Mouse (Mus musculus) midbrain, embryonic 14.5 days (tissue): Measurements from ENCODE around the gene Msantd1. TPM values are rescaled to one million over a fixed set of nuclear protein-coding genes. Genes with fewer than 3 reads are reported as not detected.

ENCODE experiments used
- ATAC-seq: fragments of 200-750 bp; cut with Nextera tagmentation; 2 replicates; pipeline ENCODE4 v1.8.0; 2017; ENCODE audit warnings: moderate number of reproducible peaks, moderate library complexity; ENCODE audit not compliant: low FRiP score, low TSS enrichment
- DNase-seq: peaks from one replicate; pipeline ENCODE4 v3.0.0-alpha.2; 2015
- H3K27ac ChIP-seq: fragments of 300-500 bp; sonication (generic); replicated peaks from 2 replicates; pipeline ENCODE4 v1.5.1; 2014; ENCODE audit warnings: mild to moderate bottlenecking, low read depth, low read length, moderate library complexity
- H3K27me3 ChIP-seq: fragments of 300-500 bp; sonication (generic); 2 replicates; pipeline ENCODE4 v1.6.1; 2014; ENCODE audit warnings: low read length, control low read depth, mixed read lengths; ENCODE audit not compliant: control insufficient read depth, insufficient read depth
- H3K36me3 ChIP-seq: fragments of 300-500 bp; sonication (generic); 2 replicates; pipeline ENCODE4 v1.6.1; 2014; ENCODE audit warnings: low read length, control low read depth; ENCODE audit not compliant: control insufficient read depth, insufficient read depth
- H3K4me1 ChIP-seq: fragments of 300-500 bp; sonication (generic); 2 replicates; pipeline ENCODE4 v1.6.1; 2014; ENCODE audit warnings: mild to moderate bottlenecking, antibody characterized with exemption, low read length, control low read depth; ENCODE audit not compliant: control insufficient read depth, insufficient read depth
- H3K4me2 ChIP-seq: fragments of 300-500 bp; sonication (generic); 2 replicates; pipeline ENCODE4 v1.6.1; 2014; ENCODE audit warnings: mild to moderate bottlenecking, low read length, moderate library complexity
- H3K4me3 ChIP-seq: fragments of 300-500 bp; sonication (generic); replicated peaks from 2 replicates; pipeline ENCODE4 v1.5.1; 2014; ENCODE audit warnings: low read depth, low read length
- H3K9ac ChIP-seq: fragments of 300-500 bp; sonication (generic); replicated peaks from 2 replicates; pipeline ENCODE4 v1.6.1; 2014; ENCODE audit warnings: mild to moderate bottlenecking, low read length, moderate library complexity
- H3K9me3 ChIP-seq: fragments of 300-500 bp; sonication (generic); 2 replicates; pipeline ENCODE4 v1.6.1; 2016; ENCODE audit warnings: low read length, control low read depth, mixed read lengths; ENCODE audit not compliant: control insufficient read depth
- WGBS: fragments of 180-500 bp; shearing (Covaris S2); extraction: QIAGEN DNeasy Blood & Tissue Kit; methylation state at CpG from one replicate; pipeline ENCODE4 v1.1.7; 2014; 5-methylcytosine and 5-hydroxymethylcytosine counted together
- polyA plus RNA-seq: library from polyadenylated mRNA; unstranded; fragments of >200 nt; fragmentation: Nextera tagmentation; extraction: Ambion mirVana; gene quantifications from 2 replicates; pipeline ENCODE4 v1.2.1, GENCODE M21; 2014

Gene Msantd1
- polyA plus RNA-seq, 1 experiment from 2014 or later = 3.1 TPM

DNA sequence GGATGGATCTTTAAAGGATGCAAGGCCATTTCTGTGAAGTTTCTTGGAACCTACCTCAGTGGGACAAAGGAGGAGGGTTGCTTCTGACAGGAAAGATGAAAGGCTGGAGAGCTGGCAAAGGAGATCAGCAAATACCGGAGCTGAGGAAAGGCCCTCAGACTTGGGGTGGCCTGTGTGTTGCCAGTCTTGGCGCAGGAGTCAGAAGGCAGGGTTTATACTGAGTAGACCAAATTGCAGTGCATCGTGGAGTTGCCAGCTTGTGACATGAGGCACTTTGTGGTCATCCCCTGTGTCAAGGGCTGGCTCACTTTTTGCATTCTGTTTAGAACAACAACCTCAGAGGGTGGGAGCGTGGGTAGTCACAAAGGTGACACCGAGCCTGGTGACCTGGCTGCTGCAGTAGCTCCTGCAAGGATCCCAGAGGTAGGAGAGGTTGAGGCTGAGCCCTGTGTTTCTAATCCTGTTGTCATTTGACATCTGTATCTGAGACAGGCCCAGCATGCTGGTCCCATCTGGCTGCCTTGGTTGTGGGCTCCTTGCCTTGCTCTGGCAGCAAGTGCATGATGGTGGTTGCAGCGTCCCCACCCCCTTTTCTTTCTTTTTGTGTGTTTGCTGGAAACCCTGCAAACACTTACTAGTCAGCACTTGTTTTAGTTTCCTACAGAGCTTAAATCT, 42.8 kb downstream of the Msantd1 start:
- DNase-seq = peak; percentile 22
- ATAC-seq = no peak
- peaks cover 38% of the 10 kb centered on the region for H3K4me1 ChIP-seq
- H3K9me3 ChIP-seq = no peaks in the 10 kb centered on the region
- H3K36me3 ChIP-seq = no peaks in the 10 kb centered on the region
- peak overlapping the region; percentile 97 for H3K9ac ChIP-seq
- H3K27me3 ChIP-seq = no peaks in the 10 kb centered on the region
- WGBS = 58% methylated on average over 6 of the region's 6 CpGs
- peak overlapping the region; percentile 91 for H3K4me3 ChIP-seq
- H3K4me2 ChIP-seq = peak overlapping the region; percentile 84
- H3K27ac ChIP-seq = peak overlapping the region; percentile 93

DNA sequence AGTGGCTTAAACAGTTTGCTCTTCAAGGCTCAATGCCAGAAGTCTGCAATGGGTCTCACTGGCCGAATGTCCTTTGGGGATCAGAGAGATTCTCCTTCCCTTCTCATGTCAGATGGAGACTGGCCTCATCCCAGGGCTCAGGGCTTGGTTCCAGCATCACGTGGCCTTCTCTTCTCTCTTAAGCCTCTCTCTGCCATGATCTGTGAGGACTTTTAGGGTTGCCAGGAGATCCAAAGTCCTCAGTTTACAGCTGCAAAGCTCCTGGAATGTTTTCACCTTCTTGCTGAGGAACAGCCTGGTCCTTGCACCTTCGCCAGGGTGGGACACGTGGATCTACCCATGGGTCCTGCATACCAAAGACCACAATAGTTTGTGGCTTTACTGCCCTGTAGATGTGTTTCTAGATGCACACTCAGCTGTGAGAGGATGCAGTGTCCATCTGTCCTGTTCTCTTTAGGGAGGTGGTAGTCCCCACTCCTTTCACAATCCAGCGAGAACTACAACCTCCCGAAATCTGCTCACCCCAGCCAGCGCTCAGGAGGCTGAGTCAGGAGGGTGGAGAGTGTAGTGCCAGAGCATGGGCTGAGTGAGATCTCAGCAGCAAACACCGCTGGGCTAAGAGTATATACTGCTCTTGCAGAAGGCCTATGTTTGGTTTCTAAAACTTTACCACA, 43.5 kb downstream of the Msantd1 start:
- 0 out of 2 replicates have a peak overlapping the region, but pooled peaks have one; percentile 93 for H3K27ac ChIP-seq
- H3K36me3 ChIP-seq = no peaks in the 10 kb centered on the region
- no peak overlapping the region; the same call in 1 of the 2 replicates for H3K9ac ChIP-seq
- H3K27me3 ChIP-seq = no peaks in the 10 kb centered on the region
- H3K9me3 ChIP-seq = no peaks in the 10 kb centered on the region
- no peak for ATAC-seq
- 88% methylated on average over 8 of the region's 8 CpGs for WGBS
- peak; percentile 49 for DNase-seq
- 0 out of 2 replicates have a peak overlapping the region, but pooled peaks have one; percentile 91 for H3K4me3 ChIP-seq
- H3K4me2 ChIP-seq = peak overlapping the region; percentile 84
- H3K4me1 ChIP-seq = peaks cover 44% of the 10 kb centered on the region

DNA sequence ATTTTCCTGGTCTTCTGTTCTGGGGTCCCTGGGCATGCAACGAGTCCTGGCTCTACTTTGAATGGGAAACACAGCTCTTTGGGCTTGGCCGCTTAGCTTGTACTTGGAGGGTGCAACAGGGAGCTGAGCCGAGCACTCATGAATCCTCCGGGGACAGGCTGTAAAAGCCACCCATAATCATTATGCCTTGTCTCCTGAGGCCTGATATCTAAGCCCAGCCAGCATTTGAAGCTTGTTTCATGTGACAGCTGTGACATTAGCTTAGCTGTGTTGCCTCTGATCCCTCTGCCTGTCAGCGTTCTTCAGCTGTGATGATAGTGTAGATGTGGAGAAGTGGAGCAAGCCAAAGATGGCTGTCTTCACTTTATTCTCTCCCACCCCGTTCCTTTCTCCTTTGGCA, 46.7 kb downstream of the Msantd1 start:
- Histone ChIP-seq H3K9me3 (no peaks in the 10 kb centered on the region), H3K9ac (no peak overlapping the region), H3K4me1 (peaks cover 55% of the 10 kb centered on the region), H3K27ac (0 out of 2 replicates have a peak overlapping the region, but pooled peaks have one; percentile 10), H3K4me2 (peak overlapping the region; percentile 25), H3K36me3 (no peaks in the 10 kb centered on the region), H3K27me3 (no peaks in the 10 kb centered on the region), H3K4me3 (0 out of 2 replicates have a peak overlapping the region, but pooled peaks have one; percentile 9)
- ATAC-seq (no peak), DNase-seq (peak; percentile 57)
- WGBS = 28% methylated on average over 6 of the region's 6 CpGs

DNA sequence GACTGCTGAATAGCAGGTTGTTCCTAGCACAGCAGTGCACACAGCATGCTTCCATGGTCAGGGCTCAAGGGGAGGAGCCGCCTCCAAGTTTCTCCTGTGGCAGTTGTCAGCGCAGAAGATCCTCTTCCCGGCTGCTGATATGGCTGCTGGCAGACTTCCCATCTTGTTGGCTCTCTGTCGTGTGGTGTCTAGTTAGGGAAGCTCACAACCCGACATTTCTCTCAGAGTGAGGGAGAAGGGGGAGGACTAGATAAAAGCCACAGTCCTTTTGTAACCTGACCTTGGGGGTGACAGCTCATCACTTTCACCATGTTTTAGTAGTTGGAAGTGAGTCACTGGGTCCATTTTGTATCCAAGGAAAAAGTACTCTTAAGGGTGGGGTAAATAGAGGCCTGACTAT, 47.8 kb downstream of the Msantd1 start:
- H3K9ac ChIP-seq = no peak overlapping the region
- H3K9me3 ChIP-seq = no peaks in the 10 kb centered on the region
- H3K4me1 ChIP-seq = peaks cover 48% of the 10 kb centered on the region
- WGBS = 52% methylated on average over 5 of the region's 5 CpGs
- DNase-seq = peak; percentile 19
- H3K27ac ChIP-seq = no peak overlapping the region
- no peak for ATAC-seq
- no peak overlapping the region for H3K4me2 ChIP-seq
- H3K4me3 ChIP-seq = no peak overlapping the region
- no peaks in the 10 kb centered on the region for H3K27me3 ChIP-seq
- H3K36me3 ChIP-seq = no peaks in the 10 kb centered on the region

DNA sequence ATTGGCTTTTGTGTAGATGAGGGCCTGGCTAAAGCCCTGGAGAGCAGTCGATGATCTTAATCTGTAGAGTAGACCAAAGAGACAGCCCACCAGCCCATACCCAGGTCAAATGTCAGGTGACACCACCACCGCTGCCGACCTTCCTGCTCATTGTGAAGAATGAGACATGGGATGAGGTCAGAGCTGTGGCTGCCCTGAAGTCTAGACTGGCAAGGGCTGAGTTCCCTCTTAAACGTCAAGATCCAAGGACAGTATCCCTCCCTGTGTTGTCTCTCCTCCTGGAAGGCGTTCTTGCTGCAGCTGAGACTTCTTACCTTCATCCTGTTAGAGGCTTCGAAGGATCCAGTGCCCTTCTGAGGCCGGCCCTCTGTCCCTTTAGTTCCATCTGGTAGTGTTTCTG, 48.3 kb downstream of the Msantd1 start:
- no peak overlapping the region for H3K27ac ChIP-seq
- DNase-seq (no peak), ATAC-seq (no peak)
- no peak overlapping the region for H3K9ac ChIP-seq
- H3K4me2 ChIP-seq = no peak overlapping the region
- H3K27me3 ChIP-seq = no peaks in the 10 kb centered on the region
- H3K36me3 ChIP-seq = no peaks in the 10 kb centered on the region
- WGBS = 91% methylated on average over 7 of the region's 7 CpGs
- no peaks in the 10 kb centered on the region for H3K9me3 ChIP-seq
- H3K4me3 ChIP-seq = no peak overlapping the region
- peaks cover 43% of the 10 kb centered on the region for H3K4me1 ChIP-seq

DNA sequence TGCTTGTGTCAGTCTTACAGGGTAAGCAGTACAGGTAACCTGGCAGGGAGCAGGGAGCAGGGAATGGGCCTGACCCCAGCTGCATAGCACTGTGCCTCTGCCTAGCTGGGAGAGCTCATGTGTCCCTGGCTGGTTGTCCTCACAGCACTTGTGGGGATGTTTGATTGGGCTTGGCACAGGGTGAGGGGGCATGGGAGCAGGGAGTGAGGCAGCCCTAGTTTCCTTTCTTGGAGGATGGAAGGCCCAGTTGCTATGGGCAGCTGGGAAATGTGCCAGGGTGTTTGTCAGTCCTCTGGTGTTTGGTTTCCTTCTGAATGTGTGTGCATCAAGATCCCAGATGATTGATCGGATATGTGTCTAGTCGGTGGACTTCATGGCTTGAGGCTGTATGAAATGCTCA, 49.2 kb downstream of the Msantd1 start:
- Histone ChIP-seq H3K36me3 (no peaks in the 10 kb centered on the region), H3K4me1 (peaks cover 39% of the 10 kb centered on the region), H3K27me3 (no peaks in the 10 kb centered on the region), H3K4me3 (no peak overlapping the region), H3K4me2 (peak overlapping the region; percentile 4; the same call in 1 of the 2 replicates), H3K27ac (peak overlapping the region; percentile 49; the same call in 1 of the 2 replicates), H3K9me3 (no peaks in the 10 kb centered on the region), H3K9ac (no peak overlapping the region)
- no peak; the same call in 1 of the 2 replicates for ATAC-seq
- peak; percentile 52 for DNase-seq
- 61% methylated on average over 2 of the region's 2 CpGs for WGBS

DNA sequence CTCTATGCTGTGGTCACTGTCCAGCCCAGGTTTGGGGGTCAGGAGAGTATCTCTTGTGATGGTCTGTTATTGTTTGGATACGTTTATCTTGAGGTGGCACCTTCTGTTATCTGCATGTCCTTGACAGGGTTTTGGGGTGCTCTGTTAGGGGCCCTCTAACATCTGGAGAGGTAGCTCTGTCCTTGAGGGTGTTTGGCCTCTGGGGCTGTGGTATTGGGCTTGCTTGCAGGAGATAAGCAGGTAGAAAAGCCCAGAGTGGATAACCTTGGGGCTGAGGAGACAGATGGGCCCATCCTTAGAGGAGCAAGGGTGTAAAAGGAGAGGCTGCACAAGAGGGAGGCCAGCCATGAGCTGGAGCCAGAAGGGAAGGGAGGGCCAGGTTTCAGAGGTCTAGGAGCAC, 52.2 kb downstream of the Msantd1 start:
- 88% methylated on average over 1 of the region's 1 CpGs for whole genome bisulfite sequencing

DNA sequence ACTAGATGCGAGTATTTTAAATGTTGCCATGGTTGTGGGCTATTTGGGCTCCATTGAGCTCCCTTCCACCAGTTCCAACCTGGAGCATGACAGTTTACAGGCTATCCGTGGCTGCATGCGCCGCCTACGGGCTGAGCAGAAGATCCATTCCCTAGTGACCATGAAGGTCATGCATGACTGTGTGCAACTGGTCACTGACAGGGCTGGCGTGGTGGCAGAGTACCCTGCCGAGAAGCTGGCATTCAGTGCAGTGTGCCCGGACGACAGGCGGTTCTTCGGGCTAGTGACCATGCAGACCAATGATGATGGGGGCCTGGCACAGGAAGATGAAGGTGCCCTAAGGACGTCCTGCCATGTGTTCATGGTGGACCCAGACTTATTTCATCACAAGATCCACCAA, 57.7 kb downstream of the Msantd1 start:
- Histone ChIP-seq H3K9me3 (no peaks in the 10 kb centered on the region), H3K4me2 (no peak overlapping the region), H3K36me3 (peaks cover 46% of the 10 kb centered on the region), H3K9ac (no peak overlapping the region), H3K27me3 (no peaks in the 10 kb centered on the region), H3K4me1 (0 out of 2 replicates have a peak, but pooled peaks cover 3% of the 10 kb centered on the region), H3K4me3 (no peak overlapping the region), H3K27ac (no peak overlapping the region)
- DNase-seq (no peak), ATAC-seq (no peak)
- 96% methylated on average over 12 of the region's 12 CpGs for WGBS

More for the DNA sequence above, 52.2 kb downstream of the Msantd1 start:
- ATAC-seq = no peak
- H3K4me3 ChIP-seq = no peak overlapping the region
- no peak overlapping the region for H3K9ac ChIP-seq
- H3K4me1 ChIP-seq = peaks cover 23% of the 10 kb centered on the region
- H3K4me2 ChIP-seq = no peak overlapping the region
- H3K9me3 ChIP-seq = no peaks in the 10 kb centered on the region
- no peaks in the 10 kb centered on the region for H3K27me3 ChIP-seq
- no peak for DNase-seq
- H3K36me3 ChIP-seq = peaks cover 8% of the 10 kb centered on the region
- H3K27ac ChIP-seq = no peak overlapping the region
